Mouse (Mus musculus): ENCODE data around the gene Rnf166. TPM values are rescaled to one million over a fixed set of nuclear protein-coding genes. Genes with fewer than 3 reads are reported as not detected.
A peak's percentile ranks its signal among the peaks of the same experiment; 100 is the strongest.

The Rnf166 gene
- total RNA-seq, 2 experiments from 2014 or later: 30.4 to 32.6 TPM

GRCm38 (mm10) chr8:122497912-122498311, 22.0 kb upstream of the Rnf166 start:
- H3K27ac ChIP-seq: peak overlapping the region; percentile 46
- peak; percentile 45 for TF ChIP-seq CTCF (IDR thresholded peaks at IDR 0.05)
- no peak for DNase-seq
- intact Hi-C loops (cut with DNase I): no loop called here
- H3K4me3 ChIP-seq: no peak overlapping the region

- no peak for TF ChIP-seq CTCF (IDR thresholded peaks at IDR 0.05)
- intact Hi-C loops (cut with DNase I): no loop called here
- DNase-seq: no peak
- Histone ChIP-seq H3K4me3 (no peak overlapping the region), H3K27ac (peak overlapping the region; percentile 46)
These were observed 21.3 kb upstream of the Rnf166 start for GRCm38 (mm10) chr8:122497016-122497734.

GRCm38 (mm10) chr8:122488387-122488786, 12.5 kb upstream of the Rnf166 start:
- Histone ChIP-seq H3K27ac (no peak overlapping the region), H3K4me3 (no peak overlapping the region)
- no peak for DNase-seq
- intact Hi-C loops (cut with DNase I): no loop called here
- TF ChIP-seq CTCF (IDR thresholded peaks at IDR 0.05): no peak

GRCm38 (mm10) chr8:122484831-122485230, 9.0 kb upstream of the Rnf166 start:
- no peak for DNase-seq
- H3K27ac ChIP-seq: no peak overlapping the region
- intact Hi-C loops (cut with DNase I): no loop called here
- no peak for TF ChIP-seq CTCF (IDR thresholded peaks at IDR 0.05)
- no peak overlapping the region for H3K4me3 ChIP-seq

- TF ChIP-seq CTCF (IDR thresholded peaks at IDR 0.05): peak; percentile 27; the same call in 1 of the 2 replicates
- Histone ChIP-seq H3K4me3 (no peak overlapping the region), H3K27ac (no peak overlapping the region)
- DNase-seq: no peak
- intact Hi-C loops (cut with DNase I): no loop called here
These were observed 8.0 kb upstream of the Rnf166 start for GRCm38 (mm10) chr8:122483877-122484276.

GRCm38 (mm10) chr8:122482448-122482847, 6.6 kb upstream of the Rnf166 start:
- no peak for TF ChIP-seq CTCF (IDR thresholded peaks at IDR 0.05)
- Histone ChIP-seq H3K27ac (no peak overlapping the region), H3K4me3 (no peak overlapping the region)
- intact Hi-C loops (cut with DNase I): no loop called here
- no peak for DNase-seq

GRCm38 (mm10) chr8:122474951-122475560, 808 bp downstream of the Rnf166 start:
- intact Hi-C loops (cut with DNase I): loop anchor here (5.0 kb wide), 1 partner anchor 98 kb away; the partner anchor contains the start of gene Zc3h18
- peak overlapping the region; percentile 100 for H3K4me3 ChIP-seq
- peak; percentile 54 for DNase-seq
- H3K27ac ChIP-seq: peak overlapping the region; percentile 95
- TF ChIP-seq CTCF (IDR thresholded peaks at IDR 0.05): no peak

- TF ChIP-seq CTCF (IDR thresholded peaks at IDR 0.05): no peak
- no peak for DNase-seq
- peak overlapping the region; percentile 100; the same call in 1 of the 2 replicates for H3K4me3 ChIP-seq
- no peak overlapping the region for H3K27ac ChIP-seq
- intact Hi-C loops (cut with DNase I): no loop called here
These were observed 1.9 kb downstream of the Rnf166 start for GRCm38 (mm10) chr8:122473911-122474421.

- Histone ChIP-seq H3K4me3 (no peak overlapping the region), H3K27ac (no peak overlapping the region)
- no peak for TF ChIP-seq CTCF (IDR thresholded peaks at IDR 0.05)
- intact Hi-C loops (cut with DNase I): no loop called here
- no peak for DNase-seq
These were observed 5.2 kb downstream of the Rnf166 start for GRCm38 (mm10) chr8:122470691-122471090.

- DNase-seq: no peak
- no peak overlapping the region for H3K27ac ChIP-seq
- intact Hi-C loops (cut with DNase I): no loop called here
- H3K4me3 ChIP-seq: no peak overlapping the region
- TF ChIP-seq CTCF (IDR thresholded peaks at IDR 0.05): no peak
These were observed 5.9 kb downstream of the Rnf166 start for GRCm38 (mm10) chr8:122469965-122470364.

GRCm38 (mm10) chr8:122469407-122469806, 6.5 kb downstream of the Rnf166 start:
- intact Hi-C loops (cut with DNase I): no loop called here
- Histone ChIP-seq H3K4me3 (no peak overlapping the region), H3K27ac (no peak overlapping the region)
- no peak for TF ChIP-seq CTCF (IDR thresholded peaks at IDR 0.05)
- DNase-seq: no peak

GRCm38 (mm10) chr8:122467816-122468215, 8.0 kb downstream of the Rnf166 start:
- Histone ChIP-seq H3K4me3 (no peak overlapping the region), H3K27ac (no peak overlapping the region)
- intact Hi-C loops (cut with DNase I): no loop called here
- DNase-seq: no peak
- TF ChIP-seq CTCF (IDR thresholded peaks at IDR 0.05): no peak

GRCm38 (mm10) chr8:122464985-122465384, 10.9 kb downstream of the Rnf166 start:
- Histone ChIP-seq H3K4me3 (no peak overlapping the region), H3K27ac (no peak overlapping the region)
- TF ChIP-seq CTCF (IDR thresholded peaks at IDR 0.05): no peak
- no peak for DNase-seq
- intact Hi-C loops (cut with DNase I): no loop called here

Measured in gastrocnemius, adult 2 months (tissue).